Mouse (Mus musculus) ES-E14 (cell line): ENCODE measurements at regions not wholly inside any gene's neighbourhood (a gene's known extent, or its start where the extent isn't known, plus 50 kb on each side); places are given as distances from the start of the nearest gene placed in this dataset.

Experiments used
- DNase-seq: peaks from one replicate; pipeline ENCODE4 v3.0.0-alpha.2; 2013; ENCODE audit warnings: low read depth, low spot score
- H3K27ac ChIP-seq: 2 replicates; pipeline ENCODE4 v1.5.1; 2012; ENCODE audit warnings: low read depth, mild to moderate bottlenecking, low read length, moderate library complexity, mixed read lengths; ENCODE audit not compliant: poor library complexity, insufficient read depth, severe bottlenecking
- H3K36me3 ChIP-seq: 2 replicates; pipeline ENCODE4 v1.6.1; 2012; ENCODE audit warnings: mild to moderate bottlenecking, low read length, moderate library complexity, mixed read lengths; ENCODE audit not compliant: control insufficient read depth, poor library complexity, insufficient read depth, severe bottlenecking
- H3K4me1 ChIP-seq, 2 experiments: fragments of 150-350 bp in 1 of 2; sonication (generic) in 1 of 2; 2 replicates each; pipeline ENCODE4 v1.6.1; 2012; ENCODE audit warnings: low read length in 2 of 2, mild to moderate bottlenecking in 1 of 2, mixed read lengths in 1 of 2; ENCODE audit not compliant: control insufficient read depth in 2 of 2, insufficient read depth in 2 of 2, poor library complexity in 1 of 2
- H3K4me3 ChIP-seq, 2 experiments: fragments of 150-350 bp in 1 of 2; sonication (generic) in 1 of 2; 2 replicates each; pipeline ENCODE4 v1.5.1; 2012; ENCODE audit warnings: low read length in 2 of 2, low read depth in 1 of 2, mild to moderate bottlenecking in 1 of 2, mixed read lengths in 1 of 2; ENCODE audit not compliant: insufficient read depth in 1 of 2, poor library complexity in 1 of 2, severe bottlenecking in 1 of 2
- H3K9ac ChIP-seq: 2 replicates; pipeline ENCODE4 v1.6.1; 2012; ENCODE audit warnings: low read depth, mild to moderate bottlenecking, low read length, mixed read lengths; ENCODE audit not compliant: poor library complexity, insufficient read depth, severe bottlenecking
- H3K9me3 ChIP-seq: fragments of 150-350 bp; sonication (generic); 2 replicates; pipeline ENCODE4 v1.6.1; 2012; ENCODE audit warnings: low read depth, mild to moderate bottlenecking, low read length; ENCODE audit not compliant: control insufficient read depth, insufficient read depth
- CHD2 ChIP-seq: IDR thresholded peaks from 2 replicates; pipeline ENCODE4 v1.6.1; 2014; ENCODE audit warnings: mild to moderate bottlenecking, low read depth, low read length, inconsistent platforms
- HCFC1 ChIP-seq: IDR thresholded peaks from 2 replicates; pipeline ENCODE4 v1.6.1; 2012; ENCODE audit warnings: low read length, inconsistent platforms, borderline replicate concordance; ENCODE audit not compliant: insufficient read depth
- MAFK ChIP-seq: IDR thresholded peaks from 2 replicates; pipeline ENCODE4 v1.6.1; 2014; ENCODE audit warnings: mild to moderate bottlenecking, low read depth, low read length, inconsistent platforms; ENCODE audit not compliant: insufficient read depth
- ZC3H11A ChIP-seq: IDR thresholded peaks from 2 replicates; pipeline ENCODE4 v1.6.1; 2012; ENCODE audit warnings: low read depth, mild to moderate bottlenecking, inconsistent platforms, low read length, borderline replicate concordance
- ZNF384 ChIP-seq: IDR thresholded peaks from 2 replicates; pipeline ENCODE4 v1.6.1; 2012; ENCODE audit warnings: low read depth, low read length, inconsistent platforms
- in situ Hi-C, 2 experiments: fragments of 600-800 bp; cut with MboI; formaldehyde crosslinking; loops; one replicate each; pipeline ENCODE4 v1.15.1; 2025; ENCODE audit warnings: low sequenced_read_pairs in 2 of 2, inconsistent platforms in 1 of 2; ENCODE audit not compliant: unreplicated experiment in 2 of 2

DNA sequence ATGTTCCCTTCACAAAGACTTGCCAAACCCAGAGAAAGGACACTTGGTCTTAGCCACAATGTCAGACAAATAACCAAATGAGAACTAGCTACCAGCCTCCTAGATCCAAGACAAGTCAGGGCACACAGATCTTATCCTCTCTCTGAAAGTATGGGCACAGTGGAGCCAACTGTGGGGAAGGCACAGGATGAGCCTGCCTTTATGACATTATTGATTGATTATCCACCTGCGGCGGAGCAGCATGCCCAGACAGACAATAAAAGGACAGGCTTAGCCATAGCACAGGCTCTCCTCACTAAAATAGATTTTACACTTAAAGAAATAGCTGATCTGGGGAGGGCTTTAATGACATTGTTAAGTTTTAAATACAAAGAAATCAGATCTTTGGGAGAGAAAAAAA is 117.9 kb downstream of the Maf start:
- H3K9me3 ChIP-seq = no peaks in the 10 kb centered on the region
- no peaks in the 10 kb centered on the region for H3K4me1 ChIP-seq
- DNase-seq = no peak
- H3K36me3 ChIP-seq = no peaks in the 10 kb centered on the region
- no peak overlapping the region for H3K4me3 ChIP-seq
- H3K27ac ChIP-seq = no peak overlapping the region
- in situ Hi-C loops = no loop called here
- no peak overlapping the region for H3K9ac ChIP-seq
- TF ChIP-seq CHD2 (no peak), ZNF384 (no peak)

DNA sequence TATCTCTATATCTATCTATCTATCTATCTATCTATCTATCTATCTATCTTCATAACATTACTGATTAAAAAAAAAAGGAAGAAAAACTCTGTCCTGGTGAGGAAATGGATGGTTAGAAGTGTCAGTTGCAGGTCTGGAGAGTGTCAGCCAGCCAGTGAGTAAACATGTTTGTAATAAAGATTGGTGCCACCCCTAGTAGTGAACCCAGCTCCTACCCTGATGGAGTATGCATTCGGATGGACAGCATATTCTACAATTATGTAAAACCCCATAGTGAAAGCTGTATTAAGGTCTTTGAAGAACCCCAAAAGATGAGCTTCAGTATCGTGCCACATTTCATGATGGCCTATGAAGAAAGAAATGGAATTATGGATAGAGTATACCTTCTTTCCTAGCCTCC is 118.5 kb downstream of the Maf start:
- Histone ChIP-seq H3K4me3 (no peak overlapping the region), H3K9ac (no peak overlapping the region), H3K36me3 (no peaks in the 10 kb centered on the region), H3K27ac (no peak overlapping the region), H3K9me3 (no peaks in the 10 kb centered on the region), H3K4me1 (no peaks in the 10 kb centered on the region)
- DNase-seq = no peak
- in situ Hi-C loops = no loop called here
- TF ChIP-seq ZC3H11A (no peak), HCFC1 (no peak), MAFK (no peak), ZNF384 (no peak), CHD2 (no peak)

DNA sequence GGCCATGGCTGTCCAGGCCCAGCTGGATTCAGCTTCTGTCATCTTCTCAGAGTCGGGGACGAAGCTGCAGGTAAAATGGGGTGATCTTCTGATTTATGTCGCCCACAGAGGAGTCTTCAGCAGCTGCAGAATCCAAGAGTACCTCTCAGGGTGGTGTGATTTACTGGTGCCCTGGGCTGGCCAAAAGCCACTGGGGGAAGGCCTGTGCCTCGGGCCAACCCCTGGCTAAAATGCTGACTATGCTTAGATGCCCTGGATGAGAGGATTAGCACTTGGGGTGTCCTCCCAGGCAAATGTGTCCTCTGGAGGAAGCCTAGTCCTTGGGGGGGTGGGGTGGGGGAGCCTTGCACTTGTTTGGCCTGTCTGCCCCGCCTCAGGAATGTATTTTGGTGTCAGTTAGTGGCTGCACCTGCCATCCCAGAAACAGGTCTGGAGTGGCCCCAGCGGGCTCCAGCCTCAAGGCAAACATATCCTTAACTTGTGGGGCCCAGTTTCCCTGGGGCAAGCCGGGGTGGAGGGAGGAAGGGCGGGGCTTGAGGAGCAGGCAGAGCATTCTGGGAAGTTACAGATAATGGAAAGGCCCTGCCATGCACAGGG is 123.2 kb downstream of the Maf start:
- no peak for TF ChIP-seq HCFC1
- no peaks in the 10 kb centered on the region for H3K9me3 ChIP-seq
- DNase-seq = no peak
- H3K36me3 ChIP-seq = no peaks in the 10 kb centered on the region
- H3K4me3 ChIP-seq = no peak overlapping the region
- in situ Hi-C loops = no loop called here
- no peaks in the 10 kb centered on the region for H3K4me1 ChIP-seq
- H3K27ac ChIP-seq = no peak overlapping the region
- H3K9ac ChIP-seq = no peak overlapping the region

DNA sequence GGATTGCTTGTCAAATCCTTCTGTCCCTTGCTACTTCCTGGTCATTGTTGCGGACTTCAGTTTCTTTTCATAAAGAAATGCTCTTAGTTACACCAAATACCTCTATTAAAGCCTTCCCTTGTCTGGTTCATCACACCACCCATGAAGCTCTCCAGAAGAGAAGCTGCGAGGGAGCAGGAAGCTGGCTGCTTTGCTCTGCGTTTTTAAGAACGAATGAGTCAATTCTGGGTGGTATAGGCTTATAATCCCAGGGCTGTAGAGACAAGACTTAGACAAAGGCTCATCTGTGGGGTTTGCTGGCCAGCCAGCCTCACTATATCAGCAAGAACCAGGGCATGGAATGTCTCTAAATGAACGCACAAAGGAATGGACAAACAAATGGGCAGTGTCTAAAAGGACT is 124.4 kb downstream of the Maf start:
- DNase-seq = no peak
- in situ Hi-C loops = no loop called here
- Histone ChIP-seq H3K4me1 (no peaks in the 10 kb centered on the region), H3K36me3 (no peaks in the 10 kb centered on the region), H3K9ac (no peak overlapping the region), H3K4me3 (no peak overlapping the region), H3K9me3 (no peaks in the 10 kb centered on the region), H3K27ac (no peak overlapping the region)
- TF ChIP-seq CHD2 = no peak
- no peak for TF ChIP-seq ZC3H11A
- TF ChIP-seq MAFK = no peak
- TF ChIP-seq ZNF384 = no peak
- TF ChIP-seq HCFC1 = no peak

DNA sequence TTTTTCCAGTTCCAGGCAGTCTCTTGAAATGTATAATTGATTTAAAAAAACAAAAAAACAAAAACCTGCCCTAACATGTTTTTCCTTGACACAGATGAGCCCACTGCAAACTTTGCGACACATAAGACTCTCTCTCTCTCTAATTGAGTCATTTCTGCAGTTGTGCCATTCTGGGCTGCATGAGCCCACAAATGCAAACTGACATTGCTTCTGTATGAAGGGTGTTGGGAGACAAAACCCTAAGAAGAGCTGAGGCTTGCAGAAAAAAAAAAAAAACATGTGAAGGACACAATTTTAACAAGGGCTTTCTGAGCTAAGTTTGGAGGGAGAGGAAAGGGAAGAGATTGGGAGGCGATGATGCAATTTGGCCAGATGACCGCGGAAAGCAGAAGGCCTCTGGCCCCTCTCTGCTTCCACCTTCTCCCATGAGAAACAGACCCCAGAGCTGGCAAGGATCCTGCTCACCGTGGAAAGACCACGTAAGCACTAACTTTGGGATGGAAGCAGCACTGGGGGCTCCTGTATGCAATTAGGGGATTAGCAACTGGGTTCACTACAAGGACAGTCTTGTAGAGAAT is 125.6 kb downstream of the Maf start:
- H3K27ac ChIP-seq = no peak overlapping the region
- in situ Hi-C loops = no loop called here
- no peaks in the 10 kb centered on the region for H3K4me1 ChIP-seq
- no peak overlapping the region for H3K9ac ChIP-seq
- H3K4me3 ChIP-seq = no peak overlapping the region
- no peak for DNase-seq
- TF ChIP-seq ZNF384 (no peak), ZC3H11A (no peak), MAFK (no peak), CHD2 (no peak), HCFC1 (no peak)
- no peaks in the 10 kb centered on the region for H3K9me3 ChIP-seq
- no peaks in the 10 kb centered on the region for H3K36me3 ChIP-seq
